Mouse (Mus musculus) liver, embryonic 16.5 days (tissue): ENCODE data around the gene Kcnk12. TPM values are rescaled to one million over a fixed set of nuclear protein-coding genes. Genes with fewer than 3 reads are reported as not detected.

ENCODE experiments used
- ATAC-seq: fragments of 200-750 bp; cut with Nextera tagmentation; 2 replicates; pipeline ENCODE4 v1.8.0; 2017; ENCODE audit warnings: low read depth, mild to moderate bottlenecking, moderate number of reproducible peaks, moderate library complexity
- H3K27ac ChIP-seq: fragments of 300-500 bp; sonication (generic); 2 replicates; pipeline ENCODE4 v1.5.1; 2014; ENCODE audit warnings: mild to moderate bottlenecking, low read length
- H3K27me3 ChIP-seq: fragments of 300-500 bp; sonication (generic); 2 replicates; pipeline ENCODE4 v1.6.1; 2014; ENCODE audit warnings: low read depth, low read length, mixed read lengths; ENCODE audit not compliant: control insufficient read depth, insufficient read depth
- H3K36me3 ChIP-seq: fragments of 300-500 bp; sonication (generic); 2 replicates; pipeline ENCODE4 v1.6.1; 2014; ENCODE audit warnings: mild to moderate bottlenecking; ENCODE audit not compliant: control insufficient read depth, insufficient read depth
- H3K4me1 ChIP-seq: fragments of 300-500 bp; sonication (generic); 2 replicates; pipeline ENCODE4 v1.6.1; 2014; ENCODE audit warnings: low read depth, low read length, mixed read lengths; ENCODE audit not compliant: control insufficient read depth
- H3K4me2 ChIP-seq: fragments of 300-500 bp; sonication (generic); 2 replicates; pipeline ENCODE4 v1.6.1; 2014; ENCODE audit warnings: low read depth, low read length, mixed read lengths
- H3K4me3 ChIP-seq: fragments of 300-500 bp; sonication (generic); 2 replicates; pipeline ENCODE4 v1.5.1; 2014; ENCODE audit warnings: low read depth, mild to moderate bottlenecking, low read length
- H3K9ac ChIP-seq: fragments of 300-500 bp; sonication (generic); 2 replicates; pipeline ENCODE4 v1.6.1; 2014; ENCODE audit warnings: low read depth, low read length
- H3K9me3 ChIP-seq: fragments of 300-500 bp; sonication (generic); replicated peaks from 2 replicates; pipeline ENCODE4 v1.6.1; 2016; ENCODE audit warnings: low read length; ENCODE audit not compliant: control insufficient read depth
- WGBS: fragments of 180-500 bp; shearing (Covaris S2); extraction: QIAGEN DNeasy Blood & Tissue Kit; methylation state at CpG from one replicate; pipeline ENCODE4 v1.1.7; 2014; ENCODE audit not compliant: insufficient replicate concordance; 5-methylcytosine and 5-hydroxymethylcytosine counted together
- polyA plus RNA-seq: library from polyadenylated mRNA; unstranded; fragments of >200 nt; fragmentation: Nextera tagmentation; extraction: Ambion mirVana; gene quantifications from 2 replicates; pipeline ENCODE4 v1.2.1, GENCODE M21; 2015

The Kcnk12 gene
- polyA plus RNA-seq, 1 experiment from 2014 or later, result 0.25 TPM

GRCm38 (mm10) chr17:87744985-87745925 lies 52.5 kb downstream of the Kcnk12 start:
- no peak for ATAC-seq
- peak overlapping the region; percentile 75 for H3K4me2 ChIP-seq
- no peak overlapping the region for H3K27ac ChIP-seq
- 15% methylated on average over 32 of the region's 32 CpGs for WGBS
- no peaks in the 10 kb centered on the region for H3K36me3 ChIP-seq
- peak overlapping the region; percentile 60 for H3K4me3 ChIP-seq
- no peaks in the 10 kb centered on the region; the same call in 1 of the 2 replicates for H3K4me1 ChIP-seq
- peaks cover 32% of the 10 kb centered on the region for H3K27me3 ChIP-seq
- H3K9ac ChIP-seq, result no peak overlapping the region
- H3K9me3 ChIP-seq, result no peaks in the 10 kb centered on the region

- Histone ChIP-seq H3K27ac (no peak overlapping the region), H3K4me2 (no peak overlapping the region), H3K9ac (no peak overlapping the region), H3K9me3 (no peaks in the 10 kb centered on the region), H3K4me3 (no peak overlapping the region), H3K36me3 (no peaks in the 10 kb centered on the region), H3K27me3 (peaks cover 4% of the 10 kb centered on the region), H3K4me1 (no peaks in the 10 kb centered on the region)
- 16% methylated on average over 1 of the region's 1 CpGs for WGBS
- no peak for ATAC-seq
Observed at GRCm38 (mm10) chr17:87739835-87740234, 58.0 kb downstream of the Kcnk12 start.

GRCm38 (mm10) chr17:87737144-87737543 lies 60.6 kb downstream of the Kcnk12 start:
- Histone ChIP-seq H3K4me3 (no peak overlapping the region), H3K4me1 (no peaks in the 10 kb centered on the region), H3K27ac (no peak overlapping the region), H3K36me3 (no peaks in the 10 kb centered on the region), H3K4me2 (no peak overlapping the region), H3K9me3 (no peaks in the 10 kb centered on the region), H3K9ac (no peak overlapping the region), H3K27me3 (no peaks in the 10 kb centered on the region)
- ATAC-seq, result no peak
- 73% methylated on average over 3 of the region's 3 CpGs for WGBS

- no peak overlapping the region for H3K9ac ChIP-seq
- H3K4me3 ChIP-seq, result no peak overlapping the region
- no peaks in the 10 kb centered on the region for H3K36me3 ChIP-seq
- no peak overlapping the region for H3K27ac ChIP-seq
- H3K27me3 ChIP-seq, result no peaks in the 10 kb centered on the region
- no peak for ATAC-seq
- WGBS, result 70% methylated on average over 8 of the region's 8 CpGs
- H3K4me2 ChIP-seq, result no peak overlapping the region
- no peaks in the 10 kb centered on the region for H3K9me3 ChIP-seq
- no peaks in the 10 kb centered on the region for H3K4me1 ChIP-seq
Observed at GRCm38 (mm10) chr17:87734471-87734870, 63.3 kb downstream of the Kcnk12 start.

DNA sequence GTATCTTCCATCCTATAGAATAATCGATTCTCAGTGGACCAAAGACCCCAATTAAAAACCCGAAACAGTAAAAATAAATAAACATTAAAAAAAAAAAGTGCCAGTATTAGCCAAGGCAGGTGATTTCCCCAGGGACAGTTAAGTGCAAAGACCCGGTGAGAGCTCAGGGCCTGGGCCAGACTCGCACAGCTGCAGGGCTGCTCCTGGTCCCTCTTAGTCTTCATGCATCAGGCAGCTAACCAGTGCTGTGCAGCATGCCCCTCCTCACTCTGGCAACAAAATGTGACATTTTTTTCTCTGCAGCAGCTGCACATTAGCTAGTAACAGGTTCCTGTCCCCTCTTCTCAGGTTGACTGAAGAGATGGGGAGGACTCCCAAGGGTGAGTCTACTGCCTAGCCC lies 65.8 kb downstream of the Kcnk12 start:
- 69% methylated on average over 4 of the region's 4 CpGs for WGBS
- Histone ChIP-seq H3K9me3 (no peaks in the 10 kb centered on the region), H3K4me2 (no peak overlapping the region), H3K4me1 (no peaks in the 10 kb centered on the region), H3K27me3 (no peaks in the 10 kb centered on the region), H3K27ac (no peak overlapping the region), H3K36me3 (no peaks in the 10 kb centered on the region), H3K4me3 (no peak overlapping the region), H3K9ac (no peak overlapping the region)
- no peak for ATAC-seq

GRCm38 (mm10) chr17:87726489-87727356 lies 71.1 kb downstream of the Kcnk12 start:
- no peak overlapping the region for H3K4me3 ChIP-seq
- H3K27me3 ChIP-seq, result no peaks in the 10 kb centered on the region
- no peak overlapping the region for H3K27ac ChIP-seq
- no peak overlapping the region for H3K4me2 ChIP-seq
- H3K9me3 ChIP-seq, result no peaks in the 10 kb centered on the region
- H3K36me3 ChIP-seq, result peaks cover 17% of the 10 kb centered on the region
- H3K9ac ChIP-seq, result no peak overlapping the region
- H3K4me1 ChIP-seq, result no peaks in the 10 kb centered on the region
- WGBS, result 79% methylated on average over 12 of the region's 12 CpGs
- no peak for ATAC-seq

- Histone ChIP-seq H3K27me3 (no peaks in the 10 kb centered on the region), H3K36me3 (peaks cover 21% of the 10 kb centered on the region), H3K9ac (no peak overlapping the region), H3K4me3 (no peak overlapping the region), H3K4me2 (no peak overlapping the region), H3K9me3 (no peaks in the 10 kb centered on the region), H3K27ac (no peak overlapping the region), H3K4me1 (no peaks in the 10 kb centered on the region)
- WGBS, result 81% methylated on average over 7 of the region's 7 CpGs
- no peak for ATAC-seq
Observed at GRCm38 (mm10) chr17:87724727-87725126, 73.1 kb downstream of the Kcnk12 start.

- 81% methylated on average over 8 of the region's 8 CpGs for WGBS
- ATAC-seq, result no peak
- Histone ChIP-seq H3K4me1 (no peaks in the 10 kb centered on the region), H3K27me3 (no peaks in the 10 kb centered on the region), H3K36me3 (peaks cover 3% of the 10 kb centered on the region; the same call in 1 of the 2 replicates), H3K9me3 (no peaks in the 10 kb centered on the region), H3K4me2 (no peak overlapping the region), H3K4me3 (no peak overlapping the region), H3K9ac (no peak overlapping the region), H3K27ac (no peak overlapping the region)
Observed at GRCm38 (mm10) chr17:87700101-87700500, 97.7 kb downstream of the Kcnk12 start.
